Mouse (Mus musculus) kidney, embryonic 16.5 days (tissue): ENCODE measurements at regions not wholly inside any gene's neighbourhood (a gene's known extent, or its start where the extent isn't known, plus 50 kb on each side); places are given as distances from the start of the nearest gene placed in this dataset.
"Not testable (repeated sequence)": the region's sequence is repeated elsewhere in the genome, so short reads cannot be mapped to it uniquely, and the experiment has no call there.

Experiments used
- ATAC-seq: fragments of 200-750 bp; cut with Nextera tagmentation; 2 replicates; pipeline ENCODE4 v1.8.0; 2017; ENCODE audit warnings: moderate TSS enrichment; ENCODE audit not compliant: low FRiP score, low TSS enrichment
- H3K27ac ChIP-seq: fragments of 300-500 bp; sonication (generic); 2 replicates; pipeline ENCODE4 v1.5.1; 2014; ENCODE audit warnings: low read length
- H3K27me3 ChIP-seq: fragments of 300-500 bp; sonication (generic); 2 replicates; pipeline ENCODE4 v1.6.1; 2014; ENCODE audit warnings: low read length, control low read depth, mixed read lengths; ENCODE audit not compliant: insufficient read depth
- H3K36me3 ChIP-seq: fragments of 300-500 bp; sonication (generic); 2 replicates; pipeline ENCODE4 v1.6.1; 2014; ENCODE audit warnings: low read length, control low read depth, mixed read lengths; ENCODE audit not compliant: insufficient read depth
- H3K4me1 ChIP-seq: fragments of 300-500 bp; sonication (generic); 2 replicates; pipeline ENCODE4 v1.6.1; 2014; ENCODE audit warnings: low read length, control low read depth, mixed read lengths; ENCODE audit not compliant: insufficient read depth
- H3K4me2 ChIP-seq: fragments of 300-500 bp; sonication (generic); replicated peaks from 2 replicates; pipeline ENCODE4 v1.6.1; 2014; ENCODE audit warnings: low read depth, low read length
- H3K4me3 ChIP-seq: fragments of 300-500 bp; sonication (generic); 2 replicates; pipeline ENCODE4 v1.5.1; 2014; ENCODE audit warnings: mild to moderate bottlenecking, low read length
- H3K9ac ChIP-seq: fragments of 300-500 bp; sonication (generic); replicated peaks from 2 replicates; pipeline ENCODE4 v1.6.1; 2014; ENCODE audit warnings: low read length
- H3K9me3 ChIP-seq: fragments of 300-500 bp; sonication (generic); 2 replicates; pipeline ENCODE4 v1.6.1; 2016; ENCODE audit warnings: low read length, control low read depth
- WGBS: fragments of 180-500 bp; shearing (Covaris S2); extraction: QIAGEN DNeasy Blood & Tissue Kit; methylation state at CpG from one replicate; pipeline ENCODE4 v1.1.7; 2014; 5-methylcytosine and 5-hydroxymethylcytosine counted together

DNA sequence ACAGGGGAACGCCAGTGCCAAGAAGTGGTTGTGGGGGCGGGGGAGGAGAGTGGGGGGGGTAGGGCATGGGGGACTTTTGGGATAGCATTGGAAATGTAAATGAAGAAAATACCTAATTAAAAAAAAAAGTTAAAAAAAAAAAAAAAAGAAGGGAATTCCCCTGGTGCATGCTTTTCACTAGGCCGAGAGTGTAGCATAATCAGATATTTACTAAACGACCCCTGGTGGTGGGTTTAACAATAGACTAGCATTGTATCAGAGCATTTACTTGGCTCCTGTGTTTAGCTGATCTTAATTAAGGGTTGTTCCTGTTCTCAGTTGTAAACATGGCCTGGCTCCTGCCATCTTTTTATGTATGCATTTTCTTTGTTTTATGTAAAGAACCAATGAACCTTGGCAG lies 126.2 kb upstream of the Fam3c start:
- not testable (repeated sequence) for H3K9me3 ChIP-seq, H3K4me1 ChIP-seq, H3K4me2 ChIP-seq, H3K27me3 ChIP-seq, ATAC-seq, H3K36me3 ChIP-seq, H3K4me3 ChIP-seq, H3K27ac ChIP-seq, H3K9ac ChIP-seq
- 80% methylated on average over 4 of the region's 4 CpGs for WGBS

DNA sequence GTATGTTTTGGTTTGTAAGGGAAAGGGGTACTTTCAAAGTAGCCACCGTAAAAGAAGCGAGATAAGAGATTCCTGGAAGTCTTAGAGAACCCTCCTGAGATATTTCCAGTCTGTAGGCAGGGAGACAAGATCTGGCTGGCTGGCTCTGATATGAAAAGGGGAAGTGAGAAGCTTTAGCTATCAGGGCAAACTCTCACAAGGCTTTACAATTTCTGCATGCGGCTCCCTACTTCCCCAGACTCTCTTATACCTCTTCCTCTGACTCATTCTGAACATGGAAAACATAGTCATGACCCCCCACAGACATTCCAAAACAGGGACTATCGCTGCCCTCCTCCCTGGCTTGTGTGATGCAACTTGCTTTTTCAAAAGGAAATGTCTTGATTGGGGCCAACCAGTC lies 118.6 kb upstream of the Fam3c start:
- ATAC-seq = no peak
- no peak overlapping the region for H3K9ac ChIP-seq
- no peaks in the 10 kb centered on the region for H3K4me1 ChIP-seq
- no peaks in the 10 kb centered on the region for H3K36me3 ChIP-seq
- WGBS = 78% methylated on average over 4 of the region's 4 CpGs
- no peak overlapping the region for H3K4me3 ChIP-seq
- no peaks in the 10 kb centered on the region for H3K27me3 ChIP-seq
- H3K4me2 ChIP-seq = no peak overlapping the region
- H3K9me3 ChIP-seq = no peaks in the 10 kb centered on the region
- no peak overlapping the region for H3K27ac ChIP-seq

DNA sequence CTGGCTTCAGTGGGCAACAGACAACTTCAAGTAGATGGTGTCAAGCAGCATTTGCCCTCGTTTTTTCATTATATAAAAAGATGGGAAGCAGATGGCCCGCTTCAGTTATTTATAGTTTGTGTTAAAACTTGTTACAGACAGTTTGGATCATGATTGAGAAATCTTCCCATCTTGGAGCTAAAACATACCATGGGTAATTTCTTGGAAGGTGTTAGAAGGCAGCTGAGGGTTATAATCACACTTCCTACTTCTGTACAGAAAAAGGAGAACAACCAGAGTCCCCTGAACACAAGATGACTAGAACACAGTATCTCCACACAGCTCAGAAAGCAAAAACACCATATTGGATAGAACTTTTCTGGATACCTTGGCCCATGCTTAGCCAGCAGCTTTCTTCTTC lies 118.0 kb upstream of the Fam3c start:
- H3K36me3 ChIP-seq = no peaks in the 10 kb centered on the region
- H3K4me3 ChIP-seq = no peak overlapping the region
- 79% methylated on average over 2 of the region's 2 CpGs for WGBS
- no peaks in the 10 kb centered on the region for H3K4me1 ChIP-seq
- ATAC-seq = no peak
- no peaks in the 10 kb centered on the region for H3K9me3 ChIP-seq
- no peak overlapping the region for H3K9ac ChIP-seq
- no peak overlapping the region for H3K27ac ChIP-seq
- H3K4me2 ChIP-seq = no peak overlapping the region
- H3K27me3 ChIP-seq = no peaks in the 10 kb centered on the region

DNA sequence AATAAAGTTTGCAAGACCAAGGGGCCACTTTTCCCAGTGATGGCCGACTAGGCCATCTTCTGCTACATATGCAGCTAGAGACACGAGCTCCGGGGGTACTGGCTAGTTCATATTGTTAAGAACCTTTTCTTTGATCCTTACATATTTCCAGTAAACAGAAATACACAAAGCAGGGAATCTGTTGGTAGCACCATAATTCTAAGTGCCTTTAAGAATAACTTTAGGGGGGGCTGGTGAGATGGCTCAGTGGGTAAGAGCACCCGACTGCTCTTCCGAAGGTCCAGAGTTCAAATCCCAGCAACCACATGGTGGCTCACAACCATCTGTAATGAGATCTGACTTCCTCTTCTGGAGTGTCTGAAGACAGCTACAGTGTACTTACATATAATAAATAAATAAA lies 116.4 kb upstream of the Fam3c start:
- not testable (repeated sequence) for H3K9me3 ChIP-seq, H3K36me3 ChIP-seq, ATAC-seq, H3K27me3 ChIP-seq, H3K4me1 ChIP-seq, H3K4me2 ChIP-seq, H3K4me3 ChIP-seq, H3K27ac ChIP-seq, H3K9ac ChIP-seq
- WGBS = 90% methylated on average over 5 of the region's 5 CpGs

DNA sequence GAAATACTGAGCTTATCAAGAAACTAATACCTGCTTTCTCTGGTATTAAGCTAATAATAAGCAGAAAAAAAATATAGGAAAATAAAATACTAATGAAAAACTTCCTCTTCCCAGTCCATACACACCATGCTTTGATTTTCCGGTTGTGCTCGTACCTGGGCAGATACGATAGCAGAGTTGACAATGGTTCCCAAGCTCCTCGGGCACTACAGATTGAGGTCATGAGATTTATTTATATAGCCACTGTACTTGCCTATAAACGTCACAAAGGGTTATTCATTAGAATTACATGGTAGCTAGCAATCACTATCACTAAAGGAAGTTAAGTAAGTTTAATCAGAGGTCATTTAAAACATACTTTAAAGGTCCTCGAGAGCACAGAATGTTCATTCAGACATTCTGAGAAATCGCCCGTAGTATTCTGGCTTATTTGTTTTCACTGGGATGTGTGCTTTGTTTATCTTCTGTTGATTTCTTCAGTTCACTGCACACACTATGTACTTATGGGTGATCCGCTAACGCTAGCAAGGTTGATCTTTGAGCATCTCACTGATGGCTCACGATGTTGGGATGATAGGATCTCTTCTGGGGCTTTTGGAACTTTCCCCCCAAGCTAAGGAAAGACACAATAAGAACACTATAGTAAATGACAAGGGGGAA lies 111.4 kb upstream of the Fam3c start:
- 78% methylated on average over 11 of the region's 11 CpGs for WGBS
- Histone ChIP-seq H3K36me3 (no peaks in the 10 kb centered on the region), H3K27me3 (no peaks in the 10 kb centered on the region), H3K4me1 (no peaks in the 10 kb centered on the region), H3K9ac (no peak overlapping the region), H3K27ac (no peak overlapping the region), H3K4me2 (no peak overlapping the region), H3K9me3 (no peaks in the 10 kb centered on the region; the same call in 1 of the 2 replicates), H3K4me3 (no peak overlapping the region)
- no peak for ATAC-seq

DNA sequence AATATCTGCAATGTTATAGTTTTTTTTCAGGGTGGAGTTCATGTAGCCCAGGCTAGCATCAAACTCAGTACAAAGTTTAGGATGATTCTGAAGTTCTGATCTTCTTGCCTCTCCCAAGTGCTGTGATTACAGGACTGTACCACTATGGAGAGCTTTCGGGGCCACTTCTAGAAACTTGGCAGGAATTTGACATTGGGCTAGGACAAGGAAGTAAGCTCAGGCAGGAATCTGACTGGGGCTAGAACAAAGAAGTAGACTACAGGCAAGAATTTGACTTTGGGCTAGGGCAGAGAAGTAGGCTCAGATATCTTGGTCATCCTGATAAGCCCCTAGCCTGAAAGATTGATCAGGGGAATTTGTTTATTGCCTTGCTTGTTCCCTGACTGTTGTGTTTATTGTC lies 109.9 kb upstream of the Fam3c start:
- Histone ChIP-seq H3K27me3 (no peaks in the 10 kb centered on the region), H3K9ac (no peak overlapping the region), H3K4me1 (no peaks in the 10 kb centered on the region), H3K4me2 (no peak overlapping the region), H3K27ac (no peak overlapping the region), H3K36me3 (no peaks in the 10 kb centered on the region), H3K4me3 (no peak overlapping the region), H3K9me3 (no peaks in the 10 kb centered on the region; the same call in 1 of the 2 replicates)
- WGBS = 97% methylated on average over 1 of the region's 1 CpGs
- ATAC-seq = no peak

DNA sequence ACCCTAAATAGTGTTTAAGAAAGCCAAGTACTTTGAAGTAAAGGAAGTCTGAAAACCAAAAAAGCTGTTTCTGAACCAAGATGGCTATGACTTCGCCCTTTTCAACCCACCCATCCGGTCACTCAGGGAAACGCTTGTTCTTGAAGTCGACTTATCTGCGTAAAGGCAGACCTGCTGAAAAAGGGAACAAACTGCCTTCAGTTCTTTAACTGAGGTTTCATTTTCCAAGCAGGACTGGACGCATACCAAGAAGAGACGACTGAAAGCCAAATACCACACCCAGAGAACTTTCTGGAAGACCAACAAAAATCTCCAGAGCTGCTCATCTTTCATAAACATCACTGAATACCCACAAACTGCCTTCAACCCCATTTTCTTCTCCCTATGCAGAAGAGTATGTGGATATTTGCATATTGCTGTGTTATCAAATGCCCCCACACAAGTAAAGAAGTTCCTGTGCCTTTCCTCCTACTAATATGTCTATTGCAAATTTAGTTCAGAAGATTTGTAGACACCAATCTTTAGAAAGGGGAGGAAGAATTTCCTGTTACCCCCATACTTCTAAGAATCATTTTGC lies 103.5 kb upstream of the Fam3c start:
- Histone ChIP-seq H3K9ac (no peak overlapping the region), H3K4me3 (no peak overlapping the region), H3K27me3 (no peaks in the 10 kb centered on the region), H3K4me1 (no peaks in the 10 kb centered on the region), H3K4me2 (no peak overlapping the region), H3K36me3 (no peaks in the 10 kb centered on the region), H3K27ac (no peak overlapping the region), H3K9me3 (no peaks in the 10 kb centered on the region)
- no peak for ATAC-seq
- WGBS = 88% methylated on average over 7 of the region's 7 CpGs

DNA sequence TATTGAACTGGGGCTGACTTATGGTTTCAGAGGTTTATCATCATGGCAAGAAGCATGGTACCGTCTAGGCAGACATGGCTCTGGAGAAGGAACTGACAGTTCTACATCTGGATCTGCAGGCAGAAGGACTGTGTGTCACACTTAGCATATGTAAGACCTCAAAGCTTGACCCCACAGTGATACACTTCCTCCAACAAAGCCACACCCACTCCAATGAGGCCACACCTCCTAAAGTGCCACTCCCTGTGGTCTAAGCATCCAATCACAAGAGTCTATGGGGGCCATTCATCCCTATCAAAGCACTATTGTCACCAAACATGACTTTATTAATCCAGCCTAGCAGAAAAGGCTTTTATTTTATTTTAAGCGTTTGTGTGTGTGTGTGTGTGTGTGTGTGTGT lies 96.2 kb upstream of the Fam3c start:
- no peak overlapping the region for H3K4me3 ChIP-seq
- no peaks in the 10 kb centered on the region for H3K4me1 ChIP-seq
- 82% methylated on average over 2 of the region's 2 CpGs for WGBS
- no peak for ATAC-seq
- H3K27ac ChIP-seq = no peak overlapping the region
- no peaks in the 10 kb centered on the region for H3K36me3 ChIP-seq
- no peak overlapping the region for H3K4me2 ChIP-seq
- H3K27me3 ChIP-seq = no peaks in the 10 kb centered on the region
- no peaks in the 10 kb centered on the region for H3K9me3 ChIP-seq
- H3K9ac ChIP-seq = no peak overlapping the region

DNA sequence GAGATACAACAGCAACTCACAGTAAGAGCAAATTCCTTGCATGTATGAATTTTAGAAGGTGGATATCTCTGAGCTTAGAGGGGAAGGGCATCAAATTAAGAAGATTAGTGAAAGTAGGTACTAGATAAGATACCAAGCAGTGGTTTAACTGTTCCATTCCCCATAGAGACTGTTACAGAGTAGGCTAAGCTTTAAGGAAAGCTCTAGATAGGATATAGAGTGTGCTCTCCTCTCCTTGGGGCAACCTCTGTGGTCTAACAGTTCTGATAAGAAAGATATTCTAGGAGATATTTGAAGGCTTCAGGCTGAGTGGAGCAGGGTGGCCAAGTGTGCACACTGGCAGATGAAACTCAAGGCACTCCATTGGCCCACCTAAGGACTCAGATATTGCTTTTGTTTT lies 94.5 kb upstream of the Fam3c start:
- Histone ChIP-seq H3K4me3 (no peak overlapping the region), H3K27ac (no peak overlapping the region), H3K9me3 (no peaks in the 10 kb centered on the region), H3K27me3 (no peaks in the 10 kb centered on the region), H3K9ac (no peak overlapping the region), H3K4me1 (no peaks in the 10 kb centered on the region), H3K36me3 (no peaks in the 10 kb centered on the region), H3K4me2 (no peak overlapping the region)
- ATAC-seq = no peak

DNA sequence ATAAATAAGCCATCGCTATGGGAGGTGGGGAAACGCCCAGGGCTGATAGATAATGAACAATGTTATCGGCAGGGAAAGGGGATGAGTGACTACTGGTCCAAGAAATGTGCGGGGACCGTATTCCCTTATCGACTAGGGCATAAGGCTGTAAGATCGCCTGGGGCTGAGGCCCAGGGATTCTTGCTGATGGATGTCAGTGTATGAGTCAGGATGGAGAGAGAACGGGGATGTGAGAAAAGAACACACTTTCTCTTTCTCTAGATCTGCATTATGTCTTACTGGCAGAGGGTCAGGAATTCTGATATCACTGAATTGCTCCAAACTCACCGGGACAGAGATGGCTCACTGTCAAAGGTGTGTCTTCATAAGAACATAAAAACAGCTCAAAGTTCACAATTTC lies 92.9 kb upstream of the Fam3c start:
- WGBS = 85% methylated on average over 9 of the region's 9 CpGs
- no peak for ATAC-seq
- no peaks in the 10 kb centered on the region for H3K27me3 ChIP-seq
- H3K4me2 ChIP-seq = no peak overlapping the region
- H3K4me1 ChIP-seq = no peaks in the 10 kb centered on the region; the same call in 1 of the 2 replicates
- no peak overlapping the region for H3K27ac ChIP-seq
- H3K9ac ChIP-seq = no peak overlapping the region
- H3K4me3 ChIP-seq = no peak overlapping the region
- no peaks in the 10 kb centered on the region for H3K9me3 ChIP-seq
- H3K36me3 ChIP-seq = no peaks in the 10 kb centered on the region
